Mouse (Mus musculus) hindbrain, embryonic 11.5 days (tissue): ENCODE measurements at regions not wholly inside any gene's neighbourhood (a gene's known extent, or its start where the extent isn't known, plus 50 kb on each side); places are given as distances from the start of the nearest gene placed in this dataset.

Experiments
- ATAC-seq: fragments of 200-750 bp; cut with Nextera tagmentation; 2 replicates; pipeline ENCODE4 v1.8.0; 2017; ENCODE audit warnings: mild to moderate bottlenecking, moderate TSS enrichment, moderate library complexity; ENCODE audit not compliant: low FRiP score
- DNase-seq: peaks from one replicate; pipeline ENCODE4 v3.0.0-alpha.2; 2015; ENCODE audit warnings: low spot score
- H3K27ac ChIP-seq: fragments of 300-500 bp; sonication (generic); 2 replicates; pipeline ENCODE4 v1.5.1; 2014; ENCODE audit warnings: mild to moderate bottlenecking, low read depth, low read length
- H3K27me3 ChIP-seq: fragments of 300-500 bp; sonication (generic); 2 replicates; pipeline ENCODE4 v1.6.1; 2014; ENCODE audit warnings: mild to moderate bottlenecking, low read length, moderate library complexity, mixed read lengths; ENCODE audit not compliant: control insufficient read depth, insufficient read depth
- H3K36me3 ChIP-seq: fragments of 300-500 bp; sonication (generic); 2 replicates; pipeline ENCODE4 v1.6.1; 2014; ENCODE audit warnings: mild to moderate bottlenecking, low read length, moderate library complexity, mixed read lengths; ENCODE audit not compliant: control insufficient read depth, insufficient read depth
- H3K4me1 ChIP-seq: fragments of 300-500 bp; sonication (generic); replicated peaks from 2 replicates; pipeline ENCODE4 v1.6.1; 2014; ENCODE audit warnings: low read length, mixed read lengths; ENCODE audit not compliant: control insufficient read depth, insufficient read depth
- H3K4me2 ChIP-seq: fragments of 300-500 bp; sonication (generic); replicated peaks from 2 replicates; pipeline ENCODE4 v1.6.1; 2014; ENCODE audit warnings: mild to moderate bottlenecking, low read depth, low read length
- H3K4me3 ChIP-seq: fragments of 300-500 bp; sonication (generic); 2 replicates; pipeline ENCODE4 v1.5.1; 2014; ENCODE audit warnings: low read depth, low read length
- H3K9ac ChIP-seq: fragments of 300-500 bp; sonication (generic); 2 replicates; pipeline ENCODE4 v1.6.1; 2014; ENCODE audit warnings: low read depth, low read length
- H3K9me3 ChIP-seq: fragments of 300-500 bp; sonication (generic); 2 replicates; pipeline ENCODE4 v1.6.1; 2016; ENCODE audit warnings: low read length; ENCODE audit not compliant: control insufficient read depth
- WGBS: fragments of 180-500 bp; shearing (Covaris S2); extraction: QIAGEN DNeasy Blood & Tissue Kit; methylation state at CpG from one replicate; pipeline ENCODE4 v1.1.7; 2014; 5-methylcytosine and 5-hydroxymethylcytosine counted together

GRCm38 (mm10) chr3:83689068-83689976, 76.8 kb upstream of the Sfrp2 start:
- no peak overlapping the region for H3K4me2 ChIP-seq
- peak; percentile 13 for DNase-seq
- H3K27ac ChIP-seq: no peak overlapping the region
- peak; percentile 60; the same call in 1 of the 2 replicates for ATAC-seq
- no peaks in the 10 kb centered on the region for H3K36me3 ChIP-seq
- no peak overlapping the region for H3K9ac ChIP-seq
- H3K4me3 ChIP-seq: no peak overlapping the region
- 73% methylated on average over 12 of the region's 12 CpGs for WGBS
- H3K27me3 ChIP-seq: no peaks in the 10 kb centered on the region
- no peaks in the 10 kb centered on the region for H3K9me3 ChIP-seq
- H3K4me1 ChIP-seq: no peaks in the 10 kb centered on the region

DNA sequence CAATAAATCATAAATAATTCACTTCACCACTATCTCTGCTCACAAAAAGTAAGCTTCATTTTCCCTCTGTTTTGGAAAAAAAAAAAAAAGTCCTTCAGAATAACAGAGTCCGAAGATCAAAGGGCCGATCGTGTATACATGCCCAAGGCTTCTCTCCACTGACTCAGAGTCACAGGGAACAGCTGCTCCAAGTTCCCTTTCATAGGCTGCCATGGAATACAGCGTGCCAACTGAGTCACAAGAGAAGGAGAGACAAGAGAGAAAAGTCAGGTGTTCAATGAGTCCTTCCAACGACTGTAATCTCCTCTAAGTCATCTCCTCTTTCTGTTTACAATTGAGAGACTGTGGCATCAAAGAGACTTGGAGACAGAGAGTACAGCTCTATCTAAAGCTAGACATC, 71.6 kb upstream of the Sfrp2 start:
- Histone ChIP-seq H3K9ac (no peak overlapping the region), H3K9me3 (no peaks in the 10 kb centered on the region), H3K4me1 (no peaks in the 10 kb centered on the region), H3K27ac (no peak overlapping the region), H3K4me2 (no peak overlapping the region), H3K27me3 (no peaks in the 10 kb centered on the region), H3K36me3 (no peaks in the 10 kb centered on the region), H3K4me3 (no peak overlapping the region)
- DNase-seq (no peak), ATAC-seq (no peak)
- 81% methylated on average over 5 of the region's 5 CpGs for WGBS

DNA sequence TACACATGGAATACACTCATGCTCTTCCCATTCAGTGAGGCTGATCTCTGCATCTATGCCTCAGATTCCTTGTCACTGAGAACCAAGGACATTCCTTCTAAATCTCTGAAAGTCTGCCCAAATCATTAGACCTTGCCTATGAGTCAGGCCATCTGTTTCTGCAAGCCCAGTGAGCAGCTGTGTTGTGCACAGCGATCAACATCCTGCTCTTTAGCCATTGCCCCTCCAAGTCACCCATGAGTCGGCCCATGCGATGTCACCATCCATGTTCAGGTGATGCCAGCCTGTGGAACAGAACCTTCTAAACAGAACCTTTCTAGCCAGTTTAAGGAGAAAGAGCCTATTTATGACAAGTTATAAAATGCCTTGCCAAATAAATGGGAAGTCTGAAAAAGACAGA, 66.4 kb upstream of the Sfrp2 start:
- ATAC-seq (no peak), DNase-seq (no peak)
- Histone ChIP-seq H3K4me2 (no peak overlapping the region), H3K27ac (no peak overlapping the region), H3K4me1 (no peaks in the 10 kb centered on the region), H3K9ac (no peak overlapping the region), H3K36me3 (no peaks in the 10 kb centered on the region), H3K9me3 (no peaks in the 10 kb centered on the region), H3K4me3 (no peak overlapping the region), H3K27me3 (no peaks in the 10 kb centered on the region)
- 93% methylated on average over 3 of the region's 3 CpGs for WGBS

GRCm38 (mm10) chr3:83701075-83701474, 65.0 kb upstream of the Sfrp2 start:
- Histone ChIP-seq H3K27me3 (no peaks in the 10 kb centered on the region), H3K27ac (no peak overlapping the region), H3K4me3 (no peak overlapping the region), H3K9me3 (no peaks in the 10 kb centered on the region), H3K36me3 (no peaks in the 10 kb centered on the region), H3K9ac (no peak overlapping the region), H3K4me2 (no peak overlapping the region), H3K4me1 (no peaks in the 10 kb centered on the region)
- DNase-seq (peak; percentile 54), ATAC-seq (no peak)
- 47% methylated on average over 1 of the region's 1 CpGs for WGBS

DNA sequence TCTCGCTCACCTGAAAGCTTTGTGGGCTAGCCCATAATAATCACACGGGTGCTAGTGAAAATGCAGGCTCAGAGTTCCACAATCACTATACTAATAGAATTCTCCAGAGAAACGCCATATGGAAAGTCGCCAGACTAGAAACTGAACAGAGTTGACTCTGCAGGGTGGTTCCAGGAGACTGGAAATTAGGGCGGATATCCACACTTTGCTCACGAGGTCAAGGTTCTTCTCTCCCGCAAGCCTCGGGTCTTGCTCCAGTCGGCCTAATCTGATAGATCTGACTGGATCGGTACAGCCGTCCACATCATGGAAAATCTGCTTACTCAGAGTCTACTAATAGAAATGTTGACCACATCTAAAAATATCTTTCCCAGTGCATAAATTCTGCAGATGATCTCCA, 61.6 kb upstream of the Sfrp2 start:
- no peak for DNase-seq
- H3K9me3 ChIP-seq: no peaks in the 10 kb centered on the region
- 94% methylated on average over 11 of the region's 11 CpGs for WGBS
- H3K27ac ChIP-seq: no peak overlapping the region
- ATAC-seq: no peak
- H3K9ac ChIP-seq: no peak overlapping the region
- H3K4me2 ChIP-seq: no peak overlapping the region
- no peak overlapping the region for H3K4me3 ChIP-seq
- H3K36me3 ChIP-seq: no peaks in the 10 kb centered on the region
- H3K4me1 ChIP-seq: no peaks in the 10 kb centered on the region
- H3K27me3 ChIP-seq: no peaks in the 10 kb centered on the region

DNA sequence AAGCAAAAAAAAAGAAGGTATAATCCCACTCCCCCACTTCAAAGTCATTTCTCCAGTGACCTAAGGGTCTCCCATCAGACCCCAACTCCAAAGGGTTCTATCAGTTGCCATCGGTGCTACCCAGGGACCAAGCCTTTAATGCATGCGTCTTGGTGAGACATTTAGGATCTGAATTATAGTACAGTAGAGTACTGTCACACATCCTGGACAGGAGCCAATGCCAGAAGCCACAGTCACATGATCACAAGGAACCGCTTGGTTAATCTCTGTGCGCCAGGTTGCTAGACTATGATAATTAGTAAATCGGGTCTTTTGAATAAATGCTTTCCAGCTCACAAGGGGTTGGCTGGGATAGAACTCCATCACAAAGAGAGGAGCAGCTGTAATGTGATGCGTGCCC, 60.9 kb upstream of the Sfrp2 start:
- H3K27ac ChIP-seq: no peak overlapping the region
- no peaks in the 10 kb centered on the region for H3K27me3 ChIP-seq
- H3K9me3 ChIP-seq: no peaks in the 10 kb centered on the region
- no peak for ATAC-seq
- H3K9ac ChIP-seq: no peak overlapping the region
- no peak overlapping the region for H3K4me2 ChIP-seq
- no peak overlapping the region for H3K4me3 ChIP-seq
- H3K4me1 ChIP-seq: no peaks in the 10 kb centered on the region
- no peaks in the 10 kb centered on the region for H3K36me3 ChIP-seq
- DNase-seq: no peak
- 95% methylated on average over 6 of the region's 6 CpGs for WGBS

DNA sequence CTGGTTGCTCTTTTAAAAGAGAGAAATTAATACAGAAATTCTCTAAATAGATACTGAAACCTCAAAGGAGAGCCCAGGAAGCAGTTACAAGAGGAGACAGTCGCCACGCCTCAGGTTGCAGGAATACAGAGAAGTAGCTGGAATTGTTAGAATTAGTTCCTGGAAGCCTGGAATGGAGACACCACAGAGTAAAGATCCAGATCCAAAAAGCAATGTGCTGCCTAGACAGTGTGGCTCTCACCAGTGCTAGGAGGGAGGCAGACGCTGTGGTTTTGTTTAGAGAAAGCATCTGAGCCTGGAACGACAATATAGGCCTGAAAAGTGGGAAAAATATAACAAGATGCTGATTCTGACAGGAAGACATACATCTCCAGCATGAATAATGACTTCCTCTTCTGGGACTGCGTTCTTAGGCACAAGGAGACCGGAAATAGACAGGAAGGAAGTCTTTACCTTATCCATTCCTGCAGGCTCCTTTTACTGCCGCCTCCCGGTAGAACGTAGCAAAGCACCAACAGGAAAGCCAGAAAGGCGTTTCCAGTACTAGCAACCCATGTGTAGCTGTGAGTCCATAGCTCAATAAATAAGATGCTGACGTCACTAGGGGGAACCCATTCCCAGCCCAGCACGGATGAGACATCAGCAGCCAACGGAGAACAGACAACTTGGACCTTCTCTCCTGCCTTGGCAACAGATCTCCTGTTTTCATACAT, 59.4 kb upstream of the Sfrp2 start:
- no peaks in the 10 kb centered on the region for H3K9me3 ChIP-seq
- 75% methylated on average over 13 of the region's 13 CpGs for WGBS
- DNase-seq: no peak
- no peak overlapping the region for H3K4me3 ChIP-seq
- H3K4me1 ChIP-seq: no peaks in the 10 kb centered on the region
- H3K36me3 ChIP-seq: no peaks in the 10 kb centered on the region
- no peak for ATAC-seq
- H3K27me3 ChIP-seq: no peaks in the 10 kb centered on the region
- no peak overlapping the region for H3K9ac ChIP-seq
- H3K27ac ChIP-seq: no peak overlapping the region
- no peak overlapping the region for H3K4me2 ChIP-seq

DNA sequence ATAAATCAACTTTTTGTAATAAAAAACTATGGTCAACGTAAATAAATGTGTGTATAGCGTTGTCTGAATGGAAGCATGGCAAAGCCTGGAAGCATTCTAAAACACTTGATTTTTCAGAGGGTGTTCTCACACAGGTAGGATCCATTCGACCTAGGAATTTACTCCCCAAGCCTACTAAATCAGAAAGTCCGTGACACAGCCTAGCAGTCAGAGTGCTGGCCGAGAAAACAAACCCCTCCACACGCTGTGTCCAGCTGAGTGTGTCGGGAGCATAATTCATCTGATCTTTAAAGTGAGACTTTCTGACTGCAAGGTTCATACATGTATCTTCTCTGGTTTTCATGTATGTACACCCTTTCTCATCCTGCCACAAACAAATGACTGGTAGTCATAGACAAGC, 58.8 kb upstream of the Sfrp2 start:
- H3K36me3 ChIP-seq: no peaks in the 10 kb centered on the region
- DNase-seq (no peak), ATAC-seq (no peak)
- H3K9ac ChIP-seq: no peak overlapping the region
- no peaks in the 10 kb centered on the region for H3K27me3 ChIP-seq
- WGBS: 90% methylated on average over 7 of the region's 7 CpGs
- no peak overlapping the region for H3K4me2 ChIP-seq
- H3K27ac ChIP-seq: no peak overlapping the region
- no peak overlapping the region for H3K4me3 ChIP-seq
- no peaks in the 10 kb centered on the region for H3K9me3 ChIP-seq
- no peaks in the 10 kb centered on the region for H3K4me1 ChIP-seq

- no peak for ATAC-seq
- 74% methylated on average over 4 of the region's 4 CpGs for WGBS
Measured at GRCm38 (mm10) chr3:83708973-83709372, 57.1 kb upstream of the Sfrp2 start.

More at GRCm38 (mm10) chr3:83708973-83709372, 57.1 kb upstream of the Sfrp2 start:
- Histone ChIP-seq H3K9ac (no peak overlapping the region), H3K4me1 (no peaks in the 10 kb centered on the region), H3K36me3 (no peaks in the 10 kb centered on the region), H3K27ac (no peak overlapping the region), H3K4me2 (no peak overlapping the region), H3K9me3 (no peaks in the 10 kb centered on the region), H3K4me3 (no peak overlapping the region), H3K27me3 (no peaks in the 10 kb centered on the region)
- DNase-seq: no peak
